Mouse (Mus musculus) layer of hippocampus, adult 18-20 months (tissue): ENCODE measurements around the gene Bcas1. TPM values are rescaled to one million over a fixed set of nuclear protein-coding genes. Genes with fewer than 3 reads are reported as not detected.

Source experiments
- DNase-seq, 2 experiments: peaks; one replicate each; pipeline ENCODE4 v3.0.0; 2022; ENCODE audit warnings: low spot score in 2 of 2
- total RNA-seq, 2 experiments: library from RNA; stranded (reverse); gene quantifications; 2 replicates each; pipeline ENCODE4 v1.2.3; 2021

The Bcas1 gene
- total RNA-seq, 2 experiments from 2014 or later = 86.2 to 92.8 TPM

DNA sequence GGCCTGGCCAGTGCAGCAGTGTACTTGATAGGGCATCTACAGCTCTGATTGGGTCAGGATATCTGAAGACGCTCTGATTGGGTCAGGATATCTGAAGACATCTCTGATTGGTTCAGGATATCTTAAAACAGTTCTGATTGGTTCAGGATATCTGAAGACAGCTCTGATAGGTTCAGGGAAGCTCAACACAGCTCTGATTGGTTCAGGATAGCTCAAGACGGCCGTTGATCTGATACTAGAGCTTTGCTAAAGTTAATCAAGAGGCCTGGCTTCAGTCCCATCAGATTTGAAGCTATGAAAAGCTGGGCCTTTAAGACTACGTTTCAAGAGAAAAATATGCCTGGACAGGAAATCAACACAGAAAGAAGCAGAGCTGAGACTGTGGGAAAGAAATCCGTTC lies 77.9 kb downstream of the Bcas1 start:
- no peak for DNase-seq

DNA sequence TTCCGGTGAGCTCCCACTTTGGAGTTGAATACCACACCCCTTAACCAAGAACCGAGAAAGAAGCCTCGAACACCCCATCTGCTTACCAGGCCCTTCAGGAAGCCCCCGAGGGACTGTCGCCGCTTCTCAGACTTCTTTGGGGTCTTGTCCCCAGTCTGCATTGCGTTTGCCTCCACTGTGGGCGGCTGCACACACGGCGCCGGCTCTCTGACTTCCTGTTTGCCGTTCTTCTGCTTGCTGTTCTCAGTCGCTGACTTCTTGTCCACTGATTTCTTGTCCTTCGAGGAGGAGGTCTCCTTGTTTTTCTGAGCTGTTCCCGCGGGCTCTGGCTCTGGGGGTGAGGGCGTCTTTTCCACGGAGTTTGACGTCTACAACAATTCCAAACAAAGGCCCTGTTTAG lies 78.5 kb downstream of the Bcas1 start:
- DNase-seq = no peak

DNA sequence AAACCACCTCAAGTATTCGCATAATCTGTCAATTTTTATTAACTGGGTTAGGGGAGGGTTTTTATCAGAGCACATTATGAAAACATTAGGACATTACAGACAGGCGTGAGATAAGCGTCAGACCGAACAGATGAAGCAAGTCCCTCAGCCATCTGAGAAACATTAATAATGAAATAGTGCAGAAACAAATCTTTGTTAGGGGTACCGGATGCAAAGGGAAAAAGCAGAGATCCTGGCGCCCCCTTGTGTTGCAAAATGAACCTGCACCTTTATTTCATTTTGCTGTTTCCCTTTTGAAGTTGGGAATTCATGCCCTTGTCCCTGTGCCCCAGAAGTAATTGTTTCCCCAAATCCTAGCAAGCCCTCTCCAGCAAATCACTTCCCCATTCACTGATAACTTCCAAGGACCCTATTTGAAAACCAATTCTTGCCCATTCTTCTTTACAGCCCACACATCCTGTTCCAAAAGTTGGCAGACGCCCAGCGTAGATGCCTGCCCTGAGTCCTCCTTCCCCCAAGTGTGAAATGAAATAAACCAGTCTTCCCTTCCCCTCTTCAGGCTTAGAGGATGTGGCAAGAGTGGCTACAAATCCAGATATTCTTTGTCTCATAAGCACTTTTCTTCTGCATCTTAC lies 80.4 kb downstream of the Bcas1 start:
- DNase-seq = peak; percentile 32 to 79

DNA sequence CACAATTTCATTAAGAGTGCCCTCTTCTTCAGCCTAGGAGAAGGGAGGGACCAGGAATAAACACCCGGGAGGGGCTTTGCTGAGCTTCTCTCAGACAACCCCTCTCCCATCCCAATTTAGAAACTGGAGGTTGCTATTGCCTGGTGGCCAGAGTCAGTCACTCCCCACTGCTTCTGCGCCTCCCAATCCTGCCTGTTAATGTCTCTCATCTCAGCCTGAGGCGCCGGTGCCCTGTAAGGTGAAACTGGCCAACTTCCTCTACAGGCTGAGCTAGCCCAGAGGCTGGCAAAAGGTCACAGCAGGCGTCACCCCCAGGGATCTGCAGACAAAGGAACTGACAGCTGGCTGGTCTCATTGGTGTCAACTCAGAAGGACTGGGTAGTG lies 82.2 kb downstream of the Bcas1 start:
- DNase-seq = no peak

DNA sequence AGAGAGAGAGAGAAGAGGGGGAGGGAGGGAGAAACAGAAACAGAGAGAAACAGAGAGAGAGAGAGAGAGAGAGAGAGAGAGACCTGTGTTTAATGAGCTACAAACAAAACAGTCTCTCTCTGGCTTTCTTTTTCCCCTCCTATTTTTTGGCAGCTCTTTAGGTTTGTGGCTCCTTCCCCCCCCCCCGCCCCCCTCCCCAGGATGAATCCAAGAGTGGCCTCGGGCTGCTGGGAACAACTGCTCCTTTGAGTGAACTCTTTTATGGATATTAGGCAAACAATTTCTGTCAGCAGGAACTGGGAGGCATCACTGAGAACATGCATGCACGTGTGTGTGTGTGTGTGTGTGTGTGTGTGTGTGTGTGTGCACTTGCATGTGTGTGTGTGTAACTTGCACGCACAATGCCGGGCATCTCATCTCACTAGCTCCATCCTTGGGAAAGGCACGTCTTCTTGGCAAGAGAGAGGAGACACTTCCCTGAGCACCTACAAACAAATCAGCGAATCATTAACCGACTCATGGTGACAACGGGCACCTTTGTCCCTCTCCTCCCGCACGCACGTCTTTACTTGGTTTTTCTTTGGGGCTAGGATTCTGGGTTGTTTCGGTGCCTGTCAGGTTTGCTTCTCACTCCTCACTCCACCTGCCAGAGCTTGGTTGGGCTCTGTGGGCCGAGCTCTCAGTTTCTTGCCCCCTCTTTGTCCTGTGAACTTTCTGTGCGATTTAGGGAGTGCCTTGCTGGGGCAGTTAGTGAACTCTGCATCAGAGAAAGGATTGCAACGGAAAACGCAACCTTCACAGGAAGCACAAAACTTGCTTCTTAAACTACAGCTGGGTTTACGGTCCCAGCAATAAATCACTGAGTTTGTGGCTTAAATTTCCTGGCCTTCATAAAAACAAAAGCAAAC lies 82.9 kb downstream of the Bcas1 start:
- DNase-seq = no peak

DNA sequence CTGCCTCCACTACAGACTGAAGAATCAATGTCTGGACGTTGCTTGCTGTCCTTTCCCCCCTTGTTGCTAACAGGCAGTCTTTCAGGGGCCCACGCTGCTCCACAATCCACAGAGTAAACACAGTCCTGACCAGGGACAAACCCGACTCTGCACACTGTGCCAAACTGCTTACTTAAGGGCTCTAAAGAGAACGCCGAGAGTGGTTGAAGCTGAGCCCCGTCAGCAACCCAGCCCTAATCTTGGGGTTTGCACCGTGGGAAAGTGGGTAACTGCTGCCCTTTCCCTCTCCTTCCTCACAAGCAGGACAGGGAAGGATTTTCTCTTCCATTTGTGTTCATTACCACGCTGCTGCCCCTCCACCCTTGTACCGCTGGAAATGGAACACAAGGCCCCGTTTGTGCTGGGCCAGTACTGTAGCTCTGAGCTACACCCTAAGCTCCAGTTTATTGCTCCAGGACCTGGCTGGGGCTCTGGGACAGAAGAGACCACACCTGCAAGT lies 83.8 kb downstream of the Bcas1 start:
- no peak for DNase-seq

DNA sequence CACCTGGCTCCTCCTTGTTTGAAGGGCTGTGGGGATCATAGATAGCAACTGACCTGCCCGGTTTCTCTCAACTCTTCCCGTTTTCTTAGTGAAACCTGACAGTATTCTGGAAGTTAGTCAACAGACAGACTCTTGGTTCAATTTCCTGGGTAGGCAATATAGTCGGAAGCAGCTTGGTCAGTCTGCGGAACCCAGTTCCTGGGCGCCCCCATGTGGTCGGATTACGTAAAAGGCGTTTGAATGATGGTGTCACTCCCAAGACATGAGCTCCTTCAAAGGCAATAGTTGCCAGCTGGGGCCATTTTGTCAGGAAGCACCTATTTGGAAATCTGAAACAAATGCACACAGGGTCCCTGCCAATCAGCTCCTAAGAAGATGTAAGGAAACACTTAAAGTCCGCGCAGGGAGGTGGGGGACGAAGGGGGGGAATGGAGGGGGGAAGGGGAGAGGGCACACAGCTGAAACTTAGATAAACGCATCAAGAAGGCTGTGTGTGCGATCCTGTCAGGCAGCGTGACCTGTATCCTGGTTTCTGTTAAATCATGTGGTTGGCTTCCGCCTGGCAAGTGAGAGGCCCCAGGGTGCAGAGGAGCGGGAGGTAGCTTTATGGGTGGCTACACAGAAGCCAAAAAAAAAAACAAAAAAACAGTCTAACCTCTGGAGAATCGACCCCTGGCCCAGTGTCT lies 84.4 kb downstream of the Bcas1 start:
- peak in 1 of 2 experiments; percentile 37 for DNase-seq

DNA sequence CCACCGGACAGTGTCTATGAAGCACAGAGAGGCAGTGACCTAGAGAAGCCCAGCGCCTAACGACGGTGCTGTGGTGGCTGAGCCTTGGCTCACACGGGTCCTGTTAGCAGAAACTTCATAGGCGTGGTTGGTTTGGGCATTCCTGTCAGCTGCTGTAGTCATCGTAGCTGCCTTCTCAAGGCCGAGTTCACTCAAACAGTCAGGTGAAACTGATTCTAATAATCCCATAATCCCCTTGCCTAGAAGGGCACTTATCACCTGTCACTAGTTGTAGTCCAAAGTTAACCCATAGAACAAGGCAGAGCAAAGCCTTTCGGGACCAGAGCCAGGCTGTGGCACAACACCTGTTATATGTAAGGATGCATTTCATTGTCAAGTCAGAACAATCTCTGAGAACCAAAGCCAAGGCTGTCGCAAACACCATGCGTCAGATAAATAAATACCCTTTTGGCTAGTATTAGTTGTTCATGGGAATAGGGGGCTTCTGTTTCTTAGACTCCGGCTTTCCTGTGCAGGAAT lies 85.3 kb downstream of the Bcas1 start:
- DNase-seq = no peak

DNA sequence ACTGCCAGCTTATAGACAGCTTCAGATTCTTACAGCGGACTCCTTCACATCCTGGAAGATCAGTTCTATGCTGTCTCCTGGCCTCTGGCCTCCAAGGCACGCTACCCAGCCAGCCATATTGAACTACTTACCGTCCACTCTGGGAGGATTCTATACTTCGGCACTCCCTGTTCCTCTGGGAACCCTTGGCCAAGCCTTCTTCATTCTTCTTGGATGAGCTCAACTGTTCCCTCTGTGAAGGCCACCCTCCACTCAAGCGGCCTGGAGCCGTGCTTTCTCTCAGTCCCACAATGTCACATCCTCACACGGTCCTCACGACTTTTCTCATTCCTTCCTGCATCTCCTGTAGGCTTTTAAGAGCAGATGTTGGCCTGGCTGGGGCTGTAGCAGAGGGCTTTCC lies 86.5 kb downstream of the Bcas1 start:
- DNase-seq = no peak

DNA sequence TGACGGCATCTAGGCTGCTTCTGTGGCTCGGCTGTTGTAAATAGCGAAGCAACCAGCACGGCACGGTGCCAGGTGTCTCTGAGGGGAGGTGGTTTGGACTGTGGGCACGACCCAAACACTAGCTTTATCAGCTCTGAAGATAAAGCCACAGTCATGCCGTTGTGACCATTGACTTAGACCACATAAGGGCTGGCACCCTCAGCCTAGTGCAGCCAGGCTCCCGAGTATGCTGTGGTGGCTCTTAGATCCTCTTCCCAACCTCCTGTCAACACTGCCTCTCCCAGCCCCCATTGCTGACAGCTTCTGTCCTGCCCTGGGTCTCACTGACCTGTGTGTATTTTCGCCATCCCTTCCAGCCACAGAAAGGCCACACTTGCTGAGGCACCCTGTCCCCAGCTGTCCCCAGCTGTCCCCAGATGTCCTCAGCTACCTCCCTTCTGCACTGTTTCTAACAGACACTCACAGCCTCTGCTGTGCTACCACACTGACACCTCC lies 91.3 kb downstream of the Bcas1 start:
- no peak for DNase-seq

DNA sequence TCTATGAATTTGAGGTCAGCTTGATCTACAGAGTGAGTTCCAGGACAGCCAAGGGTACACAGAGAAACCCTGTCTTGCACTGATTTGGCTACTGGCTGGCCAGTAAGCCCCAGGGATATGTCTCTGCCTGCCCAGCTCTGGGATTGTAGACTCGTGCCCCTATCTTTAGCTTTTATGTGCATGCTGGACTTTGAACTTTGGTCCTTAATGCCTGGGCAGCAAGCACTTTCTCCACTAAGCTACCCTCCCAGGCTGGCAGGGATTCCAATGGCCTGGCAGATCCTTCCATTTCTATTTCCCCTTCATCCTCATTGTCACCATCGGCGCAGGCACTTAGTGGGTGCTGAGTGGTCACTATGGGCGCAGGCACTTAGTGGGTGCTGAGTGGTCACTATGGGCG lies 92.5 kb downstream of the Bcas1 start:
- no peak for DNase-seq

DNA sequence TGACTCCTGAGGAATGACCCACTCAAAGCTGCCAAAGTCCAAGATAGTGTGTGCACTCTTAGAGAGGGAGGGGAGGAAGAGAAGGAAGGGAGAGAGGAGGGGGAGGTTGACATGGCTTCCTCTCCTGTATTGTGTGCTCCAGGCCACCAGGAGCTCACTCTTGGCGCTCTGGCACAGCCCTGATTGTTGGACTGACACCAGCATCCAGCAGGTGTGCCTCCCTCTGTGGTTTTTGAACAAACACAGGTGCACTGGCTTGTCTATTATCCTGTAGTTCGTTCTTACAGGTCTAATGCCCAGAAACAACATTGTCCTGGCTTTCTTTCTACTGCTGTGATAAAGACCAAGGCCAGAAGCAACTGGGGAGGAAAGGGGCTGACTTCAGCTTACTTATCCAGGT lies 95.8 kb downstream of the Bcas1 start:
- no peak for DNase-seq

DNA sequence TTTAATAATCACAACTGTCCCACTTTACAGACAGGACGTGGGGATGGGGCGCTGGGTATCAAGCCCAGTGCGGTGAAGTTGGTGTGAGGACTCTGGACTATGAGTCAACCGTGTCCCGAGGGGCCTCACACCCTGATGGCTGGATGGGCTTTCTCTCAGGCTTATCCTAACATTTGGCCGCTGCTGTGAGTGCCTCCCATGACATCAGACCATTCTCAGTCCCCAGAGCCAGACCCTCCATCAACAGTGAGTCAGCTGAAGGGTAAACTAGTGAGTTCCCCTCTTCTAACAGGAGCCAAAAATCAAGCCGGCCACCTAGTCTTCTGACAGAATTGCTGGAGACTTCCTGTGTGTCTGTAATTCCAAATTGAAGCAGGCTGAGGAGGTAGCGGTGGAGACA lies 97.2 kb downstream of the Bcas1 start:
- no peak for DNase-seq

DNA sequence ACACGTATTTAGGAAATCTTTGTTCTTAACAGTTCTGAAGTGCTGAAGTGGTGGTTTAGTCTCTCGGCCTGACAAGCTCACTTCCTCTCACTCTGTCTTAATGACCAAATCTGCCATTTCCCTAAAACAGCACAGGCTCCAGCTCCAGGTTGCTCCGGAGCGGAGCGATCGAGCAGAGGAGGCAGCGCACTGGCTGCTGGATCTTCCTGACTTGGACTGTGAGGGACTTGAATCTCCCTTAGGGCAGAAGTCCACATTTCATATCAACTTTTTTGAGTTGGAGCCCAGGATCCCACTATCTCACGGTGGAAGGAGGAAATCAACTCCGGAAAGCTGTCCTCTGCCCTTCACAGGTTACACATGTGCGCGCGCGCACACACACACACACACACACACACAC lies 97.7 kb downstream of the Bcas1 start:
- no peak for DNase-seq

DNA sequence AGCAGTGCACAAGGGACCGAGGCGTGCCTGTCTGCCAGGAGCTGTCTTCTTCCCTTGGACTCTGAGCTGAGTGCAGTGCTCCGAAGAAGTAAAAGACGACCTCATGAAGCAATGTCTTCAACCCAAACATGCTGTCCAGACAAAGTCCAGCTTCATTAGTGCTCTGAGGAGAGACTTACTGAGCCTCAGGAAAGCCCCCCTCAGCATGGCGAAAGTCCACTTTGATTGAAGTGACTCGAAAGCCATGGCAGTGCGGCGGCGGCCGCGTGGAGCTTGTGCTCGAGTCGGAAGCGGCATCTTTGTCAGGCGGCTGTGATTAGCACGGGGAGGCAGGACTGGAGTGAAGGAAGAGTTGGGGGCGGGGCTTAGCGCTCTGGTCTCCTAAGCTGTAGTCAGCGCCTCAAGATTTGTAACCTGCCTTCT lies 103.7 kb downstream of the Bcas1 start:
- DNase-seq = no peak

DNA sequence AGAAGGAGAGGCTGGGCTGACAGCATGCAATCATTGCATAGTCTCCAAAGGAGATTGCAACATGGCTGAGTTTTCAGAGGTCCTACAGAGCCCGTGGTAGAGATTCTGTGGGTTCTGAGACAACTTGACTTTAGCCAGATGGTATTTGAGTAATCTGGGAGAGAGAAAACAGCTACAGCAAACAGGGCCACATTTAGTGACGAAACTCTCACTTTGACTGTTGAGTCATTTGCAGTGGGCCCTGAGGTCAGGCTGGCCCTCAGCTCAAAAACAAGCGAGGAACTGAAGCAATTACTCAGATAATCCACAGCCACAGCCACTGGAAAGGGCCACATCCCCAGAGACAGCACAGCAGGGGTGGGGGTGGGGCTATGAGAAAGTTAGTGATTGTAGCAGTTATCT lies 105.6 kb downstream of the Bcas1 start:
- no peak for DNase-seq

DNA sequence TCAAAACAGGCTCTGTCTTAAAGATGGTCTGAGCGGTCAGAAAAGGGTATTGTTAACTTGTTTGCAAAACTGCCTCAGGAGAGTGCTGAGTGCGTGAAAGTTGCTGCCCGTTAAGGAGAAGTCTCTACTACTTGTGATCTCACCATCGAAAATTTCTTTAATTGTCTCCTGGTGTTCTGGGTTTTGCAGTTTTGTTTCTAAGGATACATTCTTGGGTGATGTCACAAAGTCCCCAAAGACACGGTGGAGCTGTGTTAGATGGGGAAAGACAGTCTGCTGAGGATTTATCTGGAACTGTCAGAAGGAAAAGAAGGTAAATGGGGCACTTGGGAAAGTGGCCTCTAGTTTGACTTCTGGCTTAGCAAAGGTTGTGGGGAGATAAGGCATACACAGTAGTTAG lies 106.1 kb downstream of the Bcas1 start:
- no peak for DNase-seq

DNA sequence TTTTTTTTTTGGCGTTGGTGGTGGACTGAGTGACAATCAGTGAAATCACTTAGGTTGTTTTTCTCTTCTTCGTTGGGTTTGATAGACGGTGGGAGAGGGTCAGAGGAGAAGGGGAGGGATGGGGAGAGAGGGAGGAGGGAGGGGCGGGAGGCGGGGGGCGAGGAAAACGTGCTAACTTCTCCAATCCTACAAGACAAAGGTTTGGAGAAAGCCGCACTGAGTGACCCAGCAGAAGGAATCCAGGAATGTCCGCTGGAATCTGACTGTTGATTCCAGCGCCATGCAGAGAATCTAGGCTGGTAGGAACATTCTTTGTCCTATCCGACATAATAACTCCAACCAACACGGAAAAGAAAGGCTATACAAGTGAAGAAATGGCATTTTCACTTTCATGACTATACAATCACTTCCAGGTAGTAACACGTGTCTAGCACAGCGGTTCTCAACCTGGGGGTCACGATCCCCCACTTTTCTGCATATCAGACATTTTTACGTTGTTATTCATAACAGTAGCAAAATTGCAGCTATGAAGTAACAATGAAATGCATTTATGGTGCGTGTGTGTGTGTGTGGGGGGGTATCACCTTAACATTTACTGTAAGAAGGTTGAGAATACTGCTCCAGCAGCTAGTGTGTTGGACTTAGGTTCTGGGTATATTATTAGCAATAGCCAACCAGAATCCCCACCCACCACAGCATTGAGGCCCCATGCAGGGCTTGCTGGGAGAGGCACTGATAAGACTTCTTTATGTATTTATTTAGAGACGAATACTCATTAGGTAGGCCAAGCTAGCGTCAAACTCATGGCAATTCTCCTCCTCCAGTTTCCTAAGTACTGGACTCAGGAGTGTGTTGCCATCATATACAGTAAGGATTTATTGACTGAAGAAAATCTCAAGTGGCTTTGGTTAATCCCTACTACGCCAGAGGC lies 107.8 kb downstream of the Bcas1 start:
- DNase-seq = no peak

DNA sequence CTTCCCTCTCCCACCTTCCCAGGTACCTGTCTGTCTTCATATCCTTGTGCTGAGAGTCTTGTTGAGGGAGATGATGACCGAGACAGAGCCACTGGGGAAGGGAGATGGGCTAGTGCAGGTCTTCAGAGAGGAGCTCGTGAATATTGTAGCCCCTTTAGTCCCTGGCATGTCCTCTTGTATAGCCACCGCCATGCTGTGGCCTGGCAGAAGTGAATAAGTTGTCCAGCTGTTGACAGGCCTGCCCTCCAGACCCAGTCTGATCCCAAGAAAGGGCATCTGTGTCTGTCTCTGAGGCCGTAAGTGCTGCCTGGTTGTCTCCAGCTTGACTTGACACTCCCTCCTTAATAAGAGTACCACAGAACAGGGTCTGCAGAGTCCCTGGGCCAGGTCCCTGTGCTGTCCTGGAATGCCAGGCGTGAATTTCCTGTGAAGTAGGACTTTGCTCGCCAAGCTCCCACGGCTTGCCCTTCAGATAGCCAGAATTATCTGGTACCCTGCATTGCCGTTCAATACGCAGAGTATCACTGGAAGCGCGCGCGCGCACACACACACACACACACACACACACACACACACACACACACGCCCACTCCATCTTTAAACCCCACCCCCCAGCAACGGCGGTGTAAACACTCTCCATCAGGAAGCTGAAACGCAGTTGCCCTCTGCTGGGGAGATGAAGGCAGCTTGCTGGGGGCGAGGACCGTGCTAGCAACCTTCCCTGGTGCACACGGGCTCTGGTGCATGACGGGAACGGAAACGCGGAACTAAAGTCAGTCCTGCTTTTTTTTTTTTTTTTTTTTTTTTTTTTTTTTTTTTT lies 108.7 kb downstream of the Bcas1 start:
- peak; percentile 69 to 88 for DNase-seq

DNA sequence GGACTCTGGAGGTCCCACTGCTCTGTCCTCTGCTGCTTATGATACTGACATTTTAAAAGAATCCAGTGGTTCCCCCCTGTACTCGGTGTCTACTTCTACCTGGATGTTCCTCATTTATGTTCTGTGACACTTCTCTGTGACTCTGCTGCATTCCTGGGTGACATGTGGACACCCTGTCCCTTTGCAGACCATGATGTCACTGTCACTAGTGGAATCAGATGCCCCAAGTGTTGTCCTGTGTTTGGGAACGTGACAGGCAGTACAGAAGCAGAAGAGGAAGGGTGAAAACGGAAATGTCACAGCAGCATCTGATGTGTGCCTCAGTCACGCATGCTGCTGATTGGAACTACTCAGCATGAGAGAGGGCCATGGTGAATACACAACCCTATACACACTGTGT lies 110.9 kb downstream of the Bcas1 start:
- no peak for DNase-seq
